Mouse (Mus musculus): ENCODE data around the gene Strc. TPM values are rescaled to one million over a fixed set of nuclear protein-coding genes. Genes with fewer than 3 reads are reported as not detected.

Gene Strc
- total and polyA plus RNA-seq, 2 experiments from 2014 or later: 0.02 TPM; not detected in 1

GRCm38 (mm10) chr2:121415591-121415990 is 28.6 kb upstream of the Strc start:
- TF ChIP-seq CTCF (IDR thresholded peaks at IDR 0.05): no peak
- Histone ChIP-seq H3K4me1 (ENCODE audit: insufficient read depth, low read length) (peaks cover 9% of the 10 kb centered on the region; the same call in 1 of the 2 replicates), H3K9ac (replicated peaks; ENCODE audit: low read length, poor library complexity, severe bottlenecking) (no peak overlapping the region)

GRCm38 (mm10) chr2:121415103-121415502 is 28.1 kb upstream of the Strc start:
- Histone ChIP-seq H3K9me3 (ENCODE audit: low read length) (no peaks in the 10 kb centered on the region), H3K27ac (ENCODE audit: low read depth, low read length) (no peak overlapping the region), H3K4me2 (ENCODE audit: low read depth, low read length, poor library complexity, severe bottlenecking) (peak overlapping the region; percentile 45), H3K4me3 (ENCODE audit: low read depth, low read length) (peak overlapping the region; percentile 97), H3K9ac (replicated peaks; ENCODE audit: low read length, poor library complexity, severe bottlenecking) (peak overlapping the region; percentile 93; the same call in 1 of the 2 replicates), H3K27me3 (ENCODE audit: insufficient read depth, low read length) (no peaks in the 10 kb centered on the region), H3K4me1 (ENCODE audit: insufficient read depth, low read length) (peaks cover 9% of the 10 kb centered on the region; the same call in 1 of the 2 replicates), H3K36me3 (ENCODE audit: insufficient read depth, low read length) (peaks cover 5% of the 10 kb centered on the region; the same call in 1 of the 2 replicates)
- TF ChIP-seq CTCF (IDR thresholded peaks at IDR 0.05): no peak
- ATAC-seq (ENCODE audit: low FRiP score) (no peak), DNase-seq (ENCODE audit: low spot score) (no peak)
- 57% methylated on average over 3 of the region's 3 CpGs for WGBS

More at GRCm38 (mm10) chr2:121415591-121415990, 28.6 kb upstream of the Strc start:
- H3K27ac ChIP-seq (ENCODE audit: low read depth, low read length): no peak overlapping the region
- peaks cover 5% of the 10 kb centered on the region; the same call in 1 of the 2 replicates for H3K36me3 ChIP-seq (ENCODE audit: insufficient read depth, low read length)
- ATAC-seq (ENCODE audit: low FRiP score) (no peak), DNase-seq (ENCODE audit: low spot score) (no peak)
- no peak overlapping the region for H3K4me3 ChIP-seq (ENCODE audit: low read depth, low read length)
- H3K27me3 ChIP-seq (ENCODE audit: insufficient read depth, low read length): no peaks in the 10 kb centered on the region
- WGBS: 84% methylated on average over 3 of the region's 3 CpGs
- H3K9me3 ChIP-seq (ENCODE audit: low read length): no peaks in the 10 kb centered on the region
- H3K4me2 ChIP-seq (ENCODE audit: low read depth, low read length, poor library complexity, severe bottlenecking): peak overlapping the region; percentile 45

- Histone ChIP-seq H3K4me1 (ENCODE audit: insufficient read depth, low read length) (peaks cover 9% of the 10 kb centered on the region; the same call in 1 of the 2 replicates), H3K36me3 (ENCODE audit: insufficient read depth, low read length) (peaks cover 5% of the 10 kb centered on the region; the same call in 1 of the 2 replicates), H3K9ac (replicated peaks; ENCODE audit: low read length, poor library complexity, severe bottlenecking) (peak overlapping the region; percentile 93), H3K27ac (ENCODE audit: low read depth, low read length) (peak overlapping the region; percentile 97), H3K4me3 (ENCODE audit: low read depth, low read length) (peak overlapping the region; percentile 97), H3K4me2 (ENCODE audit: low read depth, low read length, poor library complexity, severe bottlenecking) (peak overlapping the region; percentile 45), H3K9me3 (ENCODE audit: low read length) (no peaks in the 10 kb centered on the region), H3K27me3 (ENCODE audit: insufficient read depth, low read length) (no peaks in the 10 kb centered on the region)
- DNase-seq (ENCODE audit: low spot score) (peak; percentile 26), ATAC-seq (ENCODE audit: low FRiP score) (peak; percentile 36)
- no peak for TF ChIP-seq CTCF (IDR thresholded peaks at IDR 0.05)
- under 1% methylated on average over 31 of the region's 32 CpGs for WGBS
Observed at GRCm38 (mm10) chr2:121414139-121414685, 27.2 kb upstream of the Strc start.

GRCm38 (mm10) chr2:121413387-121414042 is 26.5 kb upstream of the Strc start, which contains the start of the genes Pdia3 and Catsper2:
Gene Pdia3 (plus strand): TSS chr2:121413775.
Gene Catsper2 (minus strand): TSS chr2:121413792.
- peak within 1 kb of the TSS; percentile 93 for H3K9ac ChIP-seq (replicated peaks; ENCODE audit: low read length, poor library complexity, severe bottlenecking)
- H3K27me3 ChIP-seq (ENCODE audit: insufficient read depth, low read length): no peaks in the 10 kb centered on the region
- WGBS: under 1% methylated on average over 55 of the region's 68 CpGs
- DNase-seq (ENCODE audit: low spot score) (peak; percentile 97), ATAC-seq (ENCODE audit: low FRiP score) (peak; percentile 99)
- peak within 1 kb of the TSS; percentile 97 for H3K27ac ChIP-seq (ENCODE audit: low read depth, low read length)
- H3K9me3 ChIP-seq (ENCODE audit: low read length): no peaks in the 10 kb centered on the region
- H3K4me1 ChIP-seq (ENCODE audit: insufficient read depth, low read length): peaks cover 9% of the 10 kb centered on the region; the same call in 1 of the 2 replicates
- peak; percentile 56 for TF ChIP-seq CTCF (IDR thresholded peaks at IDR 0.05)
- H3K4me2 ChIP-seq (ENCODE audit: low read depth, low read length, poor library complexity, severe bottlenecking): peak within 1 kb of the TSS; percentile 45
- peaks cover 3% of the 10 kb centered on the region; the same call in 1 of the 2 replicates for H3K36me3 ChIP-seq (ENCODE audit: insufficient read depth, low read length)
- peak within 1 kb of the TSS; percentile 97 for H3K4me3 ChIP-seq (ENCODE audit: low read depth, low read length)

GRCm38 (mm10) chr2:121412843-121413386 is 25.9 kb upstream of the Strc start:
- WGBS: 14% methylated on average over 4 of the region's 4 CpGs
- H3K4me3 ChIP-seq (ENCODE audit: low read depth, low read length): peak overlapping the region; percentile 97
- TF ChIP-seq CTCF (IDR thresholded peaks at IDR 0.05): no peak

More at GRCm38 (mm10) chr2:121412843-121413386, 25.9 kb upstream of the Strc start:
- Histone ChIP-seq H3K9ac (replicated peaks; ENCODE audit: low read length, poor library complexity, severe bottlenecking) (peak overlapping the region; percentile 93), H3K9me3 (ENCODE audit: low read length) (no peaks in the 10 kb centered on the region), H3K4me1 (ENCODE audit: insufficient read depth, low read length) (peaks cover 9% of the 10 kb centered on the region; the same call in 1 of the 2 replicates), H3K4me2 (ENCODE audit: low read depth, low read length, poor library complexity, severe bottlenecking) (peak overlapping the region; percentile 45), H3K36me3 (ENCODE audit: insufficient read depth, low read length) (no peaks in the 10 kb centered on the region), H3K27ac (ENCODE audit: low read depth, low read length) (peak overlapping the region; percentile 97), H3K27me3 (ENCODE audit: insufficient read depth, low read length) (no peaks in the 10 kb centered on the region)
- peak; percentile 13; the same call in 1 of the 2 replicates for ATAC-seq (ENCODE audit: low FRiP score)
- peak; percentile 28 for DNase-seq (ENCODE audit: low spot score)

All from midbrain, postnatal 0 days (tissue).